Mouse (Mus musculus): Measurements from ENCODE around the gene Cln6. TPM values are rescaled to one million over a fixed set of nuclear protein-coding genes. Genes with fewer than 3 reads are reported as not detected.
A peak's percentile ranks its signal among the peaks of the same experiment; 100 is the strongest.
"Not testable (repeated sequence)": the region's sequence is repeated elsewhere in the genome, so short reads cannot be mapped to it uniquely, and the experiment has no call there.

Gene Cln6
- polyA plus RNA-seq, 1 experiment from 2014 or later = 7.0 TPM

DNA sequence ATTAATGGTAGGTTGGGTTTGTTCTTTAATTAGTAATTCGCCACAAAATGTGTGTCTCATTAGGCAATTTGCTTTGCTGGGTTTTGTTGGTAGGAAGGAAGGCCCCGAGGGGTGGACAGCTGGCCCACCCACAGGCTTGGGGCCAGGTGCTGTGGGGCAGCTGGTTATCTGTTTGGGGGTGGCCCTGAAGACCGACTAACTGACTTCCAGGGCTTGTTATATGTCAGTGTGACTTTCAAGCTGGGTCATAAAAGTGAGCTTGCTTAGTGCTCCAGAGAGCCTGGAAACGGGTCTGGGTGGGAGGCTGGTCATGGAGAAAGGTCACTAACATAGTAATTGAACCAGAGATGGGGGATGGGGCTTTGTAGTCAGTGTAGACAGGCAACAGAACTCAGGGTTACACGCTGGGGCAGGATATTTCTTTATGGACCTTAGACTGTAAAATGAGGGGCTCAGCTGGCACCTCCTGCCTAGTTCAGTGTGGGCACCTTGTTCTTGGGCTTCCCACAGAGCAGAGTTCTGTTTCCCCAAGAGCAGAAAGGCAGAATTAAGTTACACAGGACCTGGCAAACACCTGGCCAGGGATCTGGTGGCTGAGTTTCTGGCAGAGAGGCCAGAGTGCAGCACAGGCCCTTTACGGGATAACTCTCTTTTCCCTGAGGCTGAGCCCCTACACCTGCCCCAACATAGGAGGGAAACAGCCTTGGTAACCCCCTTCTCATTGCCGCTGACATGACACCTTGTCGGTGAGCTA is 19.9 kb downstream of the Cln6 start:
- no peak overlapping the region for H3K4me3 ChIP-seq
- H3K27ac ChIP-seq (replicated peaks) = peak overlapping the region; percentile 7
- ATAC-seq (ENCODE audit: low FRiP score, low read depth) = no peak
- H3K4me1 ChIP-seq (replicated peaks) = peaks cover 16% of the 10 kb centered on the region; the same call in 1 of the 2 replicates
- H3K9me3 ChIP-seq = no peaks in the 10 kb centered on the region
- no peaks in the 10 kb centered on the region for H3K36me3 ChIP-seq
- peak overlapping the region; percentile 3; the same call in 1 of the 2 replicates for H3K4me2 ChIP-seq
- H3K9ac ChIP-seq = no peak overlapping the region
- H3K27me3 ChIP-seq = no peaks in the 10 kb centered on the region
- WGBS = 48% methylated on average over 8 of the region's 8 CpGs

DNA sequence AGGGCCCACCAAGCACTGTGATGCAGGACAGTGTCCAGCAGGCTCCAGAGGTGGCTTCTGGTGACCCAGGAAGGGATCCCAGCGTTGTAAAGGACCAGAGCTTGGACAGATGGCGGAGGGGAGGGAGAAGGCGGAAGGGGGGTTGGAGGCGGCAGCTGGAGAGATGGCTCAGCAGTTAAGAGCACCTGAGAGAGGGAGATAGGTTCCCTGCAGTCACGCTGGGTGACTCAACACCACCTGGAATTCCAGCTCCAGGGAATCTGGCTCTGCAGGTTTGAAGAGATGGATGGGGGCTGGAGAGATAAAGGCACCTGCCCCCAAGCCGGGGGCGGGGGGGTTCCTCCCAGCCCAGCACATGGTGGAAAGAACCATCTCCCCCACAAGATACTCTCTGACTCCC is 21.5 kb downstream of the Cln6 start:
- 61% methylated on average over 7 of the region's 7 CpGs for WGBS
- H3K4me3 ChIP-seq; H3K9ac ChIP-seq; ATAC-seq (ENCODE audit: low FRiP score, low read depth); H3K4me2 ChIP-seq; H3K27ac ChIP-seq (replicated peaks); H3K9me3 ChIP-seq; H3K36me3 ChIP-seq; H3K27me3 ChIP-seq: not testable (repeated sequence)
- peaks cover 16% of the 10 kb centered on the region; the same call in 1 of the 2 replicates for H3K4me1 ChIP-seq (replicated peaks)

- H3K9me3 ChIP-seq = no peaks in the 10 kb centered on the region
- H3K4me3 ChIP-seq = no peak overlapping the region
- no peak overlapping the region for H3K9ac ChIP-seq
- H3K27me3 ChIP-seq = no peaks in the 10 kb centered on the region
- 83% methylated on average over 4 of the region's 4 CpGs for WGBS
- ATAC-seq (ENCODE audit: low FRiP score, low read depth) = no peak
- no peaks in the 10 kb centered on the region for H3K36me3 ChIP-seq
- peaks cover 16% of the 10 kb centered on the region; the same call in 1 of the 2 replicates for H3K4me1 ChIP-seq (replicated peaks)
- H3K27ac ChIP-seq (replicated peaks) = no peak overlapping the region
- H3K4me2 ChIP-seq = no peak overlapping the region
Observed at GRCm38 (mm10) chr9:62860866-62861265, 22.3 kb downstream of the Cln6 start.

- not testable (repeated sequence) for H3K36me3 ChIP-seq; H3K4me2 ChIP-seq; H3K9ac ChIP-seq; H3K27ac ChIP-seq (replicated peaks); H3K9me3 ChIP-seq; ATAC-seq (ENCODE audit: low FRiP score, low read depth); H3K27me3 ChIP-seq; H3K4me3 ChIP-seq; H3K4me1 ChIP-seq (replicated peaks)
- 97% methylated on average over 3 of the region's 4 CpGs for WGBS
Observed at GRCm38 (mm10) chr9:62869236-62869635, 30.7 kb downstream of the Cln6 start.

GRCm38 (mm10) chr9:62870728-62871127 is 32.1 kb downstream of the Cln6 start:
- Histone ChIP-seq H3K4me3 (no peak overlapping the region), H3K4me2 (no peak overlapping the region), H3K4me1 (replicated peaks) (no peaks in the 10 kb centered on the region), H3K27ac (replicated peaks) (no peak overlapping the region), H3K27me3 (no peaks in the 10 kb centered on the region), H3K9me3 (no peaks in the 10 kb centered on the region), H3K36me3 (no peaks in the 10 kb centered on the region), H3K9ac (no peak overlapping the region)
- no peak for ATAC-seq (ENCODE audit: low FRiP score, low read depth)

GRCm38 (mm10) chr9:62876966-62877616 is 38.5 kb downstream of the Cln6 start:
- H3K9me3 ChIP-seq = no peaks in the 10 kb centered on the region
- WGBS = 87% methylated on average over 7 of the region's 7 CpGs
- peaks cover 7% of the 10 kb centered on the region for H3K36me3 ChIP-seq
- H3K9ac ChIP-seq = no peak overlapping the region
- H3K4me3 ChIP-seq = no peak overlapping the region
- no peak for ATAC-seq (ENCODE audit: low FRiP score, low read depth)
- H3K4me1 ChIP-seq (replicated peaks) = no peaks in the 10 kb centered on the region
- H3K4me2 ChIP-seq = no peak overlapping the region
- no peaks in the 10 kb centered on the region for H3K27me3 ChIP-seq
- H3K27ac ChIP-seq (replicated peaks) = no peak overlapping the region

- Histone ChIP-seq H3K27me3 (no peaks in the 10 kb centered on the region), H3K27ac (replicated peaks) (no peak overlapping the region), H3K4me1 (replicated peaks) (no peaks in the 10 kb centered on the region), H3K9ac (no peak overlapping the region), H3K4me2 (no peak overlapping the region), H3K9me3 (no peaks in the 10 kb centered on the region), H3K36me3 (peaks cover 11% of the 10 kb centered on the region), H3K4me3 (no peak overlapping the region)
- WGBS = 92% methylated on average over 2 of the region's 2 CpGs
- no peak for ATAC-seq (ENCODE audit: low FRiP score, low read depth)
Observed at GRCm38 (mm10) chr9:62877825-62878224, 39.2 kb downstream of the Cln6 start.

DNA sequence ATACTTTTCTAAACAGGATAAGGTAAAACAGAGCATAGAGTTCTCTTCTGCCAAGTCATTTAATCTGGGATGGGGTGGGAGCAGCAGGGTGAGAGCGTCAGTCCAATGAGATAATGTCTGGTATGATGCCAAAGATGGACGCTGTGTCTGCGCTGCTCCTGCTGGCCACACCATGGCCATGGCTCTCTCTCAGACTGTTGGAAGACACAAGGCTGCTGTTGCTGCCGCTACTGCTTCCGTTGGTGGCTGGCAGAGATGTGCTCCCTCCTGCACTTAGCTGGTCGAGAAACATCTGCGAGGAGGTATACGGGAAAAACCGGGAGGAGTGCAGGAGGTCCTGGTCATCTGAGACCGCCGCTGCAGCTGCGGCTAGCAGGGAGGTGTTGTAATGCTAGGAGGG is 43.3 kb downstream of the Cln6 start:
- no peak for ATAC-seq (ENCODE audit: low FRiP score, low read depth)

DNA sequence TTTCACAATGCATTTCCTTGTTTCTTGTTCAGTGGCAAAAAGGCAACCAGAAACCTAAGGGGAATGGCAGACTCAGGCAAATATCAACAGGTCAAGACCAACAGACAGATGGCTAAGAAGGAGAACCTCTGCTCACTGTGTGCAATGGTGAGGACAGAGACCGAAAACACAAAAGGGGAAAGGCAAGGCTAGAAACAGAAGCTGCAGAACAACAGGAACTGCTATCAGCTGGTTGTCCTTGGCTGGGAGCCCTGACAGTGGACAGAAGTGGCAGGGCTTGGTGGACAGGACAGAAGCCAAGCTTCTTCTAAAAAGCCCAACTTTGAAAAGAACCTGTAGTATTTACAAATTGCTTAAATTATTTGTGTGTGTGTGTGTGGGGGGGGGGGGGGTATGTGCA is 55.9 kb downstream of the Cln6 start:
- 68% methylated on average over 1 of the region's 1 CpGs for WGBS
- Histone ChIP-seq H3K9ac (no peak overlapping the region), H3K4me3 (no peak overlapping the region), H3K4me2 (no peak overlapping the region), H3K36me3 (peaks cover 27% of the 10 kb centered on the region), H3K27me3 (no peaks in the 10 kb centered on the region), H3K9me3 (no peaks in the 10 kb centered on the region), H3K4me1 (replicated peaks) (no peaks in the 10 kb centered on the region), H3K27ac (replicated peaks) (no peak overlapping the region)
- ATAC-seq (ENCODE audit: low FRiP score, low read depth) = no peak

More for the DNA sequence above, 43.3 kb downstream of the Cln6 start:
- Histone ChIP-seq H3K4me2 (no peak overlapping the region), H3K9me3 (no peaks in the 10 kb centered on the region), H3K4me3 (no peak overlapping the region), H3K27me3 (no peaks in the 10 kb centered on the region), H3K9ac (no peak overlapping the region), H3K4me1 (replicated peaks) (no peaks in the 10 kb centered on the region), H3K36me3 (peaks cover 43% of the 10 kb centered on the region), H3K27ac (replicated peaks) (no peak overlapping the region)
- WGBS = 82% methylated on average over 12 of the region's 12 CpGs

Other genes with a start within 250 kb of the Cln6 start
- gene Itga11, start 161.0 kb upstream of the Cln6 start, polyA plus RNA-seq (2015; fragmentation: Nextera tagmentation; extraction: Ambion mirVana) = 1.4 and 1.5 TPM in 2 replicates
- 53.0 and 53.5 TPM in 2 replicates for gene Fem1b, start 26.9 kb upstream of the Cln6 start, polyA plus RNA-seq (2015; fragmentation: Nextera tagmentation; extraction: Ambion mirVana)
- gene Calml4, start 19.3 kb downstream of the Cln6 start, polyA plus RNA-seq (2015; fragmentation: Nextera tagmentation; extraction: Ambion mirVana) = 15.4 and 19.5 TPM in 2 replicates
- 54.9 and 56.4 TPM in 2 replicates for gene Pias1, start 149.1 kb downstream of the Cln6 start, polyA plus RNA-seq (2015; fragmentation: Nextera tagmentation; extraction: Ambion mirVana)

All from hindbrain, embryonic 15.5 days (tissue).